Mouse (Mus musculus) embryonic fibroblast, embryonic 13.5 days (primary cell): ENCODE data around the gene Ly6g6e. TPM values are rescaled to one million over a fixed set of nuclear protein-coding genes. Genes with fewer than 3 reads are reported as not detected.
A peak's percentile ranks its signal among the peaks of the same experiment; 100 is the strongest.

Experiments
- H3K27ac ChIP-seq: 2 replicates; pipeline ENCODE4 v1.5.1; 2012; ENCODE audit warnings: low read length, control low read depth, inconsistent platforms; ENCODE audit not compliant: insufficient read depth
- H3K4me1 ChIP-seq: 2 replicates; pipeline ENCODE4 v1.6.1; 2011; ENCODE audit warnings: low read length; ENCODE audit not compliant: control insufficient read depth, insufficient read depth
- H3K4me3 ChIP-seq: 2 replicates; pipeline ENCODE4 v1.5.1; 2011; ENCODE audit warnings: mild to moderate bottlenecking, control low read depth, low read length; ENCODE audit not compliant: insufficient read depth
- CTCF ChIP-seq: IDR thresholded peaks from 2 replicates; pipeline ENCODE4 v1.5.1; 2011; ENCODE audit warnings: mild to moderate bottlenecking, control low read depth, low read length, moderate library complexity, borderline replicate concordance; ENCODE audit not compliant: insufficient read depth
- POLR2A ChIP-seq: IDR thresholded peaks from 2 replicates; pipeline ENCODE4 v1.6.1; 2011; ENCODE audit warnings: low read depth, mild to moderate bottlenecking, control low read depth, low read length, moderate library complexity
- polyA plus RNA-seq: library from polyadenylated mRNA; stranded (reverse); fragments of >200 nt; gene quantifications from 2 replicates; pipeline ENCODE4 v1.2.4, GENCODE M21; 2011; ENCODE audit warnings: low read depth; ENCODE audit not compliant: missing spikeins, insufficient read length

Ly6g6e gene
- polyA plus RNA-seq, 1 experiment, result not detected

GRCm38 (mm10) chr17:35049561-35050016 lies 27.1 kb upstream of the Ly6g6e start, which contains the start of gene Clic1:
Gene Clic1, plus strand, starts transcription at chr17:35049966.
- TF ChIP-seq POLR2A (peak; percentile 84), CTCF (no peak)
- Histone ChIP-seq H3K4me1 (peaks cover 12% of the 10 kb centered on the region; the same call in 1 of the 2 replicates), H3K27ac (peak within 1 kb of the TSS; percentile 99), H3K4me3 (peak within 1 kb of the TSS; percentile 83)

DNA sequence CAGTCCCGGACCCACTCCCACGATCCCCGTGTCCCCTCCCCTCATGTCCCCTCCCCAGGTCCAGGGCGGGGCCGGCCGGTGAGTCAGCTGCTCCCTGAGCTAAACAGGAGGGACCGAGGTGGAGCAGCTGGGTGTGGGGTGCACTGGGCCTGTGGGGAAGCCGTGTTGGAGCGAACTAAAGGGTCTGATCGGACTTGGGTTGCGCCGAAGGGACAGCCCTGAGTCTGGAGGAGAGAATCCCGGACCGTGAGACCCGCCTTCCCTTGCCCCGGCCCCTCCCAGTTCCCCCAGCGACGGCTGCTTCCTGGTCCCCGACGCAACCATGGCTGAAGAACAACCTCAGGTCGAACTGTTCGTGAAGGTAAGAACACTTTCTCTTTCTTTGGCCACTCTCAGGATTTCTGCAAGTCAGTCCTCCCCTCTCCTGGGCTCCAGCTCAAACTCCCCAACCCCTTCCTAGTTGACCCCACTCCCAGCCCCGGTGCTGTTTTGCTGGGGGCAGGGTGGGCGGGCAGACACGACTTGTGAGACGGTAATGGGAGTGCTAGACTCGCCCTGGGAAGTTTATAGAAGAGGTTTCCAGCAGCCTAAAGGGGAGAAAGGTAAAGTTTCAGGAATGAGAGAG lies 26.5 kb upstream of the Ly6g6e start:
- peak overlapping the region; percentile 83 for H3K4me3 ChIP-seq
- 0 out of 2 replicates have a peak, but pooled peaks cover 6% of the 10 kb centered on the region for H3K4me1 ChIP-seq
- TF ChIP-seq POLR2A, result peak; percentile 94
- TF ChIP-seq CTCF, result no peak
- peak overlapping the region; percentile 99 for H3K27ac ChIP-seq

DNA sequence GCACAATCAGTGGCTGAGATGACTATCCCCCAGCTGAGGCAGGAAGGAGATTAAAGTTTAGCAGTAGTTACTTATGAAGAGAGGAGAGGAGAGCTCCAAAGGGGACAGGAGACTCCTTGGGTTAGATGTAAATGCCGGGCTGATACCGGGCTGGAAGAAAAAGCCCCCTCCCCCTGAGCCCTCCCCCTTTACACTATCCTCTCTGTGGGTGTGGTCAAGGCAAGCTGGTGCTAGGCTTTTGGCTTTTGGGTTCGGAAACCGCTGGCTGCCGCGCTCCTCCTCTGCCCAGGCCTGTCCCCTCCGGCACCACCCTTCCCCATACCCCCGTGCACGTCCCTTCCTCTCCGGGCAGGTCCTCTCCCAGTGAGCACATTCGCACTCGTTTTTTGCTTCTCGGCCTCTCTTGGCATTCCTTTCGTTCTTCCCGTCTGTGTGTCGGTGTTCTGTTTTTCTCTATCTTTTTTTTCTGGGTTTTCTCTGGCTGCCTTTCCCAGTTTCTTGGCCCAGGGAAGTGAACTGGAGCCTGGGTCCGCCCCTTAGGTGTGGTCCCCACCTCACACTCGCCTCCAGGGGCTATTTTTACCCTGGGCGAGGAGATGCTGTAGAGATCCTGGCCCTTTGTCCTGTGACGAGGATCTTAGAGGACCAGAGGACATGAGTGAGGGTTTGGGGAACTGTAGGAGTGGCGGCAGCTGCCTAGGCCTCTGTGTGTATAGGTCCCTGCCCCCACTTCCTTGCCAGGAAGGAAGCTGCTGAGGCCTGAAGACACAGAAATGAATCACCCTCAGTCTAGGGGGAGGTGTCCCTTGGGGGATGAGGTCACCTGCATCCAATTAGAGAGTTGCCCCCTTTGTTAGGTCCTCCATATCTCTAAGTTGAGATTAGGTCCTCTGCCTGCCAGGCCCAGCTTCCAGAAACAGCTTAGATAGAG lies 25.3 kb upstream of the Ly6g6e start:
- 0 out of 2 replicates have a peak, but pooled peaks cover 6% of the 10 kb centered on the region for H3K4me1 ChIP-seq
- peak overlapping the region; percentile 83 for H3K4me3 ChIP-seq
- H3K27ac ChIP-seq, result peak overlapping the region; percentile 99
- TF ChIP-seq CTCF (no peak), POLR2A (peak; percentile 80)

DNA sequence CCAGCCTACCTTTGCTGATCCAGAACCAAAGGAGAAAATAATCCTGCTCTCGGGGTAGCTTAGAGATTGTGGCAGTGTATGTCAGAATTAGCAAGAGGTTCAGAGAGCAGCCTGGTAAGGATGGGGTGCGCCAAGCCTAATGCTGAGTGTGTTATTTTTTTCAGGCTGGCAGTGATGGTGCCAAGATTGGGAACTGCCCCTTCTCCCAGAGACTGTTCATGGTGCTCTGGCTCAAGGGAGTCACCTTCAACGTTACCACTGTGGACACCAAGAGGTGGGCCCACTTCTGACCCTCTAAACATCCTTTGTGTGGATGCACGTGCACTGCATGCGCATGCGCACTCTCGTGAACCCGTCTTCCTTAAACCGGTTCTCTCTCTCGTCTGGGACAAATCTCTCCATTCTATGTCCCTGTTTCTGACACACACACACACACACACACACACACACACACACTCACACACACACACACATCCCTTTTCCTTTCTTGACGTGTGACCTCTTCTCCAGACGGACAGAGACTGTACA lies 24.4 kb upstream of the Ly6g6e start:
- Histone ChIP-seq H3K4me3 (peak overlapping the region; percentile 83), H3K27ac (peak overlapping the region; percentile 99), H3K4me1 (0 out of 2 replicates have a peak, but pooled peaks cover 6% of the 10 kb centered on the region)
- TF ChIP-seq CTCF (no peak), POLR2A (no peak)

DNA sequence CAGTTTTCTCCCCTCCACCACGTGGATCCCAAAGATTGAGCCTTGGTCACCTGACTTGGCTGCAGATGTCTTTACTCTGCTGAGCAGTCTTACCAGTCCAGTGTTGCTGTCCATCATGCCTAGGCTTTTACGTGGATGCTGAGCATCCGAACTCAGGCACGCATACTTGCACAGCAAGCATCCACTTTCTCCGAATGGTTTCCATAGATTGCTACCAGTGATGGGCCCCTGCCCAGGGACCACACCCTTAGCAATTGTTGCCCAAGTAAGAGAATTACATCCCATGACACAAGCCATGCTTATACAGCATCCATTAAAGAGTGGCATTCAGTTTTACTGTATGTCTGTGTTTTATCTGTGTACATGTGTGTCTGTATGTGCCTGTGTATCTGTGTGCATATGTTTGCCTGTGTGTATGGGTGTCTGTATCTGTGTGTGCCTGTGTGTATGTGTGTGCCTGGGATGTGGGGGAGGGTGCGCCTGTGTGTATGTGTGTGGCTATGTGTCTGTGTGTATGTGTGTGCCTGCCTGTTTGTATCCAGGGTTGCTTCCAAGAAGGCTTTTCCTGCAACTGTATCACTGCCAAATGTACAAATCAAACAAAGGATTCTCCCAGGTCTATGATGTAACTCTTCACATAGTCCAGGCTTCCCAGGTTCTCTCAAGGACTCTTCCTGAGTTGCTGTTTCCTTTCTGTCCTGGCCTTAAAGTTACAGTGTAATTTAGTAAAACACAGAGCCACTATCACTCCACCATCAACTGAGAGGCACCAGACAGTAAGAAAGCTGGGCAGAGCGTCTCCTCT lies 20.8 kb upstream of the Ly6g6e start:
- TF ChIP-seq POLR2A, result no peak
- no peak for TF ChIP-seq CTCF
- H3K4me3 ChIP-seq, result no peak overlapping the region
- H3K27ac ChIP-seq, result no peak overlapping the region
- H3K4me1 ChIP-seq, result 0 out of 2 replicates have a peak, but pooled peaks cover 6% of the 10 kb centered on the region

- TF ChIP-seq POLR2A (no peak), CTCF (no peak)
- no peak overlapping the region for H3K27ac ChIP-seq
- 0 out of 2 replicates have a peak, but pooled peaks cover 6% of the 10 kb centered on the region for H3K4me1 ChIP-seq
- H3K4me3 ChIP-seq, result no peak overlapping the region
These were observed 19.6 kb upstream of the Ly6g6e start for GRCm38 (mm10) chr17:35057090-35057489.

DNA sequence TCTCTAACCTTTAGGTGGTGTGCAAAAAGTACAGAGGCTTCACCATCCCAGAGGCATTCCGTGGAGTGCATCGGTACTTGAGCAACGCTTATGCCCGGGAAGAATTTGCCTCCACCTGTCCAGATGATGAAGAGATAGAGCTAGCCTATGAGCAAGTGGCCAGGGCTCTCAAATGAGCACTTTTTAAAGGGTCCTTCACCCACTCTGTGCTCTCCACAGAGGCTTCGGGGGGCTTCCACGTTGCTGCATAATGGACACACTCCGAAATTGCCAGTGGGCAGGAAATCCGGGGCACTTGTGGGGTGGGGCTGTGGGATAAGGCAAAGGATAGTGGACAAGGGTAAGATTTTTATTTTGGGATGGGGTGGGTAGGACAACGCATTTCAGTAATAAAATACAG lies 18.4 kb upstream of the Ly6g6e start:
- Histone ChIP-seq H3K27ac (no peak overlapping the region), H3K4me3 (no peak overlapping the region), H3K4me1 (0 out of 2 replicates have a peak, but pooled peaks cover 3% of the 10 kb centered on the region)
- TF ChIP-seq CTCF (no peak), POLR2A (no peak)

DNA sequence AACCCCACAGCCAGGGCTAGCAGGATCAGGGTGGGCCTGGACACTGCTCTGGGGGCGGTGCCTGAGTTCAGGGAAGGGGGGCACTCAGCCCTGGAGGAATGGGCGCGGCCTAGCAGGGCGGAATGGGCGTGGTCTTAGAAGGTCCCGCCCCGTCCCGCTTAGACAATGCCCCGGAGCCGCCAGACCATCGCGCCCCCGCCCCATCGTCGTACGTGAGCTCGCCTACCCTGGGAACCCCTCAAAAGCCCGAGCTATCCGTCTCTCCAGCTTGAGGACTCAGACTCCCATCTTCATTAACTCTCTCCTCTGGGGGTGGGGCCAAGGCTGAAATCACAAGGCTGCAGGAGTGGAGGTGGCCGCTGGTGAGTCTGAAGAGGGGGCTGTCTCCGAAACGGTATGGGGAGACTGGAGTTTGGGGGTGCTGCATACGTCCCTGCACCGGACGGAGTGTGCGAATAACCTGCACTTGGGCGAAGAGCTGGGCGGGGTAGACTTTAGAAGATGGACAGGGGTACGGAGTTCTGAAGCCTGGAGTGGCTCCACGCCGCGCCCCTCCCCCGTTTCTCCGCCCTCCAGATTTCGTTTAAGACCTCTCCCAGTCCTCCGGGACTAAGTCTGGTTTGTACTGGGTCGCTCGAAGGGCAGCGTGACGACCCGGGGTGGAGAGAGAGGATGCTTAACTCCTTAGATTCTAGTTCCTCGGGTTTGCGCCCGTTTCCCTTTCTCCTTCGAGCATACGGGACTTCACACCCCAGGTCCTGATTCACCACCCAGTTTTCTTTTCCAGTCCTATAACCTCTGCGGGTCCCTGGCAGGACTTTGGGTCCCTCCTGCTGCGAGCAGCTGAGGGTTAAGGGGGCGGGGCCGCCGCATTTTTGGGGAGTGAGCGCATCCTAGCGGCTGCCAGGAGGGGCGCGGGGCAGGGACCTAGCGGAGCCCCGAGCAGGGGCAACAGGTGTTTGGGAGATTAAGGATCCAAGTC lies 17.5 kb upstream of the Ly6g6e start, which contains the start of gene Ddah2:
Gene Ddah2 (plus strand): TSS at position 125 of the 982 bp plus-strand sequence.
- Histone ChIP-seq H3K4me1 (0 out of 2 replicates have a peak, but pooled peaks cover 3% of the 10 kb centered on the region), H3K4me3 (peak within 1 kb of the TSS; percentile 66), H3K27ac (peak within 1 kb of the TSS; percentile 63)
- TF ChIP-seq CTCF, result no peak
- peak; percentile 82 for TF ChIP-seq POLR2A
